Mouse (Mus musculus): ENCODE measurements around the gene Odf3l1.

The Odf3l1 gene

DNA sequence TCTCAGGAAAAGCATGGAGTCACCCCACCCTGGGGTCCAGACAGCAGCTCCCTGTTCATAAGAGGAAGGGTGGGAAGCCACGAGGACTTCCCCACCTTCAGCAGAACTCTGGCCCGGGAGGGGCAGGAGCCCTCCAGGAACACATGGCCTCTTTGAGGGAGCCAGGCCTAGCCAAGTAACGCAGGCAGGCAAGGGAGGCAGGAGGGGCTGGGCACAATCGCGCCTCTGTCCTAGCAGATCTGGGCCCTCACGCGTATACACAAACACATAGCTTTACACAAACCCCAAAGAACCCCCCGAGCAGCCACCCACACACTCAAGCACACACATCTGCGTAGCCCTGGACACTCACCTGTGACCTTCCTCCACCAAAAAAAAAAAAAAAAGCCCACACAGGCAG is 16.3 kb upstream of the Odf3l1 start:
- no peak for DNase-seq

DNA sequence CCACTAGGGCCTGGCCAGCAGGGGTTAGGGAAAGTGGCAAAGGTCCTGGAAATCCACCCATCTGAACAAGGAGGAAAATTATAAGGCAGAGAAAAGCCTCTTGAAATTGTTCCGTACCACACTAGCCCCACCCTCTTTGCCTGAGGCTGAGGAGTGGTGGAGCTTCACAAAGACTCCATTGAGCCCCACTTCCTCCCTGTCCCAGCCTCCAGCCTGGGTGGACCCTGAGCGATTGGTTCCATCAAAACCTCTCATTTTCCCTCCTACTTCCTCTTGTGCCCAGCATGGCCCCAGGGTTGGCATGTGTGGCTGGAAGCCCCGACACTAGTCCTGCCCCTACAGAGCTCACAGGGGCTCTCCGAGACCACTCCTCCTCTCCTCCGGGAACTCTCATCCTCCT is 12.8 kb upstream of the Odf3l1 start:
- no peak for DNase-seq

DNA sequence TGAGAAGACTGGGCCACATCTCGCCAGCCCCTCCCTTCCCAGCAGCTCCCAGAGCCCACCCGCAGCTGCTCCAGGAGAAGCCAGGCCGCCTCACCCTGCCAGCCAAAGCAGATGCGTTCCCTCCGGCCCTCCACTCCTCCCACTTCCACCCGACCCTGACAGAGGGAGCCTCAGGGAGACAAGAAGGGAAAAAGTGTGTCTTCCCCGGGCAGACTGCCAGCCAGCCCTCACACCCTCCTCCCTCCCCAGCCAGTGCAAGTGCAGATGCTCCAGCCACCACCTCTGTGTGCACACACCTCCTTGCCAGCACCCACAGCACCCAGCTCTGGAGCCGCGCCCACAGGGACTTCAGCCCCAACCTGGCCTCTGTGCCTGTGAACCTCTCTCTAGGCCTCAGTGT is 12.3 kb upstream of the Odf3l1 start:
- peak; percentile 37 for DNase-seq

DNA sequence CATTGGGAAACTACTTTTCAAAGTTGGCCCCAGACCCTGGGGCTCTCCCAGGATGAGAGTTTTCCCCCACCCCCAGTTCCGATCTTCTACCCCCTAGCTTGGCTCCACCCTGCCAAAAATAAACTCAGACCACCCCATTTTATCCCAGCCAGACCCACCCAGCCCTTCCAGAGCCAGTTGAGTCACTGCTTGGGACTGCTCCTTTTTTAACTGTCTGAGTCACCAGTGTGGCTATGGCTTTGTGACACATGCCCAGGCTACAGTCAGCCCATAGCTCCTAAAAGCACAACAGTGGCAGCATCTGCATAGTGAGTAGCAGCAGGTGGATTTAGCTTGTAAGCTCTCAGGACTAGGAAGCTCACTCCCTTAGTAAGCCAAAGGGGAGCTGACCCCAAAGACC is 8.6 kb upstream of the Odf3l1 start:
- no peak for DNase-seq

DNA sequence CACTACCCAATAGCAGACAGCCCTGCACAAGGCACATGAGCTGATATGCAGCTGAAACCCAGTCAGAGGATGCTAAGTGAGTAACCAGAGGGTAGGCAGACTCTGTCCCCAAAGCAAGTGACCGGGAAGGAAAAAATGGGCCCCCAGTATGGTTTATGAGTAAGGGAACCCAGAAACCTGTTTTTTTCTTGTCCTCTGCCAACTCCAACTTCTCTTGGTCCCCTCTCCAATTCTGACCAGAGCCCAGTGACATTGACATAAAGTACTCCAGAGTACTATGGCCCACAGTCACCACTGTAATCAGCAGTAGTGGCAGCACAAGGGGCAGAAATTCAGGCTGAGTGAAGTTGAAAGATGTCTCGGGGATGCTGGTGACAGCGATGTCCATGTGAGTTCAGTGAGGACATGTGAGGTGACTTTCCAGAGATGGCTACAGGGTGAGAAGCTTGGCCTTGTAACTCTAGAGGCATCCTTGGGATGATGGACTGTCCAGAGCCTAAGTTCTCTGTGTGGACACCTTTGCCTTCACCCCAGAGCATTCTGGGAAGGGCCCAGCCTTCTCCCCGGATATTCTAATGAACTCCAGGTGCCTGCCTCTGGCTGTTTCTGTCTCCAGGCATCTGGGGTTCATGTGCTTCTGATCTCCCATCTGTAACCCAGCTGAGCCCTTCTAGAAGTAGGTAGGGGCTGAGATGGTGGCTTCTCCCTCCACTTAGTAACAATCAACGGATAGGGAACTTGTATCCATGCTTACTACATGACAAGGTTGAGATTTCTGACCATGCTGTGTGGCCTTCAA is 7.8 kb upstream of the Odf3l1 start:
- no peak for DNase-seq

DNA sequence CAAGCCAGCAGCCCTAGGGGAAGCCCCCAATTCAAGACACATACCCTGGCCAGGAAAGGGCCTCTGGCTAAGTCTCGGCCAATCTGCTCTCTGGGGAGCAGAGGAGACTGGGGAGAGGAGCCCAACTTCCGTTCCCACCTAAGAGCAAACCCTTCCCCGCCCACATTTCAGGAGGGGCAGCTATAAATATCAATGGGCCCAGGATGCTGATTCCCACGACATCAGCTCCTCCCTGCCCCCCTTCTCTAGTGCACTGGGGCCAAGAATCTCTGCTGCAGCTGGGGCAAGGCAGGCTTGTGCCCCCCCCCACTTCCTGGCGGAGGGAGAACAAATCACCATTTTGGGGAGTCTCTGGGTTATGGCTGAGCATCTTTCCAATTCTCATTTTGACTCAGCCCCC is 6.7 kb upstream of the Odf3l1 start:
- no peak for DNase-seq

DNA sequence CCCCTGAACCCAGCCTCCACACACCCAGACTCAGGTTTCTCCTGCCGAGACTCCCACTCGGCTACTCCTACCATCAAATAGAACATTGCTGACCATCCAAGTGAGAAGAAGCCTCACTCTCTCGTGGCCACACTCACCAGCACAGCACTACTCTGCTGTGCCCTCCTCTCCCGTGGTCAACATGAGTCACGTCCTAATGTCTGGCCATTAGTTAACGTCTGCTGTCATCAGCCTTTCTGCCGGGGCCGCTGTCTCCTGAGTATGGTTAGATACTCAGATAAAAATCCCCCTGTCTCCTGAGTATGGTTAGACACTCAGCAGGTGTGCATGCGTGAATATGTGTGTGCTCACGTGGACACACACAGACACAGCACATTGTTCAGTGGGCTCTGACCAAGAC is 6.3 kb upstream of the Odf3l1 start:
- DNase-seq = no peak

DNA sequence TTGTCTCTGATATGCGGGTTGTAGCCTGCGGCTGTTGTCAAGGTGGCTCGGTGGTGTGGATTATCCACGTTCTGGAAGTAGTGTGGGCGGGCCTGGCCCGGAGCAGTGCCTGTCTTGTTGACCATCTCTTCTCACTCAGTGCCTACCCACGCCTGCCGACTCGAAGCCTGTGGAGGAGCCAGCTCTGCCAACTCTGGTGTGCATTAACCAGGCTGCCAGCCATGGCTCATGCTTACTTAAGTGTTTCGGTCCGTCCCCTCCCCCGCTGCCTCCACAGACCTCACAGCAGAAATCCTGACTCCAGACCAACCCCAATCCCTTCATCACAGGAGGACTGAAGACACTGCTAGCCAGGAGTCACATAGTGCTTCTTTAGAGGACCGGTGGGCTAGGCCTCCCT is 5.1 kb upstream of the Odf3l1 start:
- no peak for DNase-seq

DNA sequence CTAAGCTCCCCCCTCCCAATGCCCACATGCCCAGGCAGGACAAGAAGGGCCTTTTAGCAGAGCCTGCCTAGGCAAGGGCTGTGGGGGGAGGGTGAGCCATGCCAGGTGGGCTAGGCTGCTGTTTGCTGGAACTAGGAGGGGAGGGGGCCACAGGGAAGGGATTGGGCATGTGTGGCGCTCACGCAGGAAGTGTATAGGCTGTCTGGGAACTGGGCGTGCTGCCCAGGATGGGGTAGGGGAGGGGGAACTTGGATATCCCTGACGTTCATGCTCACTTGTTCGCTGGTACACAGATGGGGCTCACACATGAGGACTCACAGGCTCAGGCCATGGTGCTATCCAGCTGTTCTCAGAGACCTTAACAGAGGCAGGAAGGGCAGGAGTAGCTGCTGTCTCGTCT is 3.8 kb upstream of the Odf3l1 start:
- DNase-seq = peak; percentile 48

DNA sequence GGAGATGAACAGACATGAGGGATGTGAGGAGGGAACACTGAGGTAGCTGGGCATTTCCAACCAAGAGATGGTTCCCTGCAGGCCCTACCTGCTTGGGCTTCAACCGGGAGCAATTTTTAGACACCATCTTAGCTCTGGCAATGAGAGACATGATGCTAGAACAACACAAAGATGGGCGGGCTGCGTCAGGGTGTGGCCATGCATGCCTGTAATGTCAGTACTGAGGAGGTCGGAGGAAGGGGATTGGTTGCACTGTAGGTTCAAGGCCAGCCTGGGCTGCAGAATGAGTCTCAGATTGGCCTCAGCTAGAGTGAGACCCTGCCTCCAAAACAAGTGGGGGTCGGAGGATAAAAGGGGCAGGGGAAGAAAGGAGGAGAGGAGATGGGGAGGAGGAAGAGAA is 2.0 kb upstream of the Odf3l1 start:
- DNase-seq = no peak

DNA sequence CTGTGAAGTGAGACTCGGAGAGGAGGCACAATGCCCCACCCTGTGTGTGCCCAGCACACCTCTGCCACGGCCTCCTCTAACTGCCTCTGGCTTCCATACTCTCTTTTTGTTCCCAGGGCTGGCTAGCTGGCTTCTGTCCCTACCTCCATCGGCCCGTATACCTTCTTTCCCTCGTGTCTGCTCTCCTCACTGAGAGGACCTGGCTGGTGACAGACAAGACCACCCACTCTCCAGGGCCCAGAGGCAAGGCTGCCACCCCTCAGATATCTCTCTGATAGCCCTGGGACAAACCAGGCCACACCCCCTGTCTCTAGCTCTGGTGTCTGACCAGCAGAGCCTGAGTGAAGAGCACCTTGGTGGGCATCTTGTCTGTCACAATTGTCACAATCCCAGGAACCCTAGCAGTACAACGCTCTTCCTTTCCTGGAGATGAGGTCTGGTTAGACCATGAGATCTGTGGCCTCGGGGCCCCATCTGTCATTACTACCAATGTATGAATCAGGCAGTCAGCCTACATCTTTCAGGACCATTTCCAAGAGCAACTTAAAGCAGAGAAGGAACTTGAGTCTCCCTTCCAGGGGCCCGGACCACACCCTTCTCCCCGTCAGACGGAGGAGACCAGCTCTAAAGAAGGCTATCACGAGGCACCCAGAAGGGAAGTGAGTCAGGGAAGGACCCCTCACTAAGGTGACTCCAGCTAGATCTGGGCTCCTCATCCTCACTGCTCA is 1.4 kb upstream of the Odf3l1 start:
- DNase-seq = no peak

DNA sequence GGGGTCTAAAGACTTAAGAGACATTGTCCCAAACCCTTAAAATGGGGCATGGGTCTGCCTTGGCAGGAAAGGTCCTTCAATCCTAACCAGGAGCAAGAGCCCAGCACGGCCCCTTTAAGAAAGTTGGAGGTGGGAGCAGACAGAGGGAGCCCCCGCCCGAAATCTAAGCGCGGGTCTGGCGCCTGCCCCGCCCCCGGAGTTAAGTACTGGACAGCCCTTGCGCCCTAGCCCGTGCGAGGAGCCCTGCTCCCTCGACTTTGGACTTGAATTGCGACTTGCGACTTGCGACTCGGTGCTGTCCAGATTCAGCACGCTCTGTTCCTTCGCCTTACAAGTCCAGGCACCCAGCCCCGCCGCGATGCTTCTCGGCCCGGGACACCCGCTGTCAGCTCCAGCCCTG is 353 bp upstream of the Odf3l1 start, which contains the start of gene Cspg4:
TSS of gene Cspg4 (plus strand) at position 202 of the 400 bp plus-strand sequence.
- DNase-seq = peak; percentile 49

DNA sequence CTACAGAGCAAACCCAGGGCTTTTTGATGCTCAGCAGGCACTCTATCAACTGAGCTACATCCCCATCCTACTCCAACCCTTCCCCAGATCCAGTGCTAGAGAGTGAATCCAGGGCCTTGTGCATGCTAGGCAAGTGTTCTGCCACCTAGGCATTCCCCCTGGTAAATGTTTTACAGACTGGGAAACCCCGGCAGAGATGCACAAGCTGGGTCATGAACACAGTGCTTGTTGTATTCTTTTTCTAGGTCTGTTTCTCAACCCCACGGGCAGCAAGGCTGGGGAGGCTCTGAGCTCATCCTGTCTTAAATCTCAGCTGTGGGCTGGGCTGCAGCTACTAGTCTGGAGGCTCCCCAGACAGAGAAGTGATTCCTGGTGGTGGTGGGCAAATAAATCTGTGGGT is 1.6 kb downstream of the Odf3l1 start:
- DNase-seq = no peak

DNA sequence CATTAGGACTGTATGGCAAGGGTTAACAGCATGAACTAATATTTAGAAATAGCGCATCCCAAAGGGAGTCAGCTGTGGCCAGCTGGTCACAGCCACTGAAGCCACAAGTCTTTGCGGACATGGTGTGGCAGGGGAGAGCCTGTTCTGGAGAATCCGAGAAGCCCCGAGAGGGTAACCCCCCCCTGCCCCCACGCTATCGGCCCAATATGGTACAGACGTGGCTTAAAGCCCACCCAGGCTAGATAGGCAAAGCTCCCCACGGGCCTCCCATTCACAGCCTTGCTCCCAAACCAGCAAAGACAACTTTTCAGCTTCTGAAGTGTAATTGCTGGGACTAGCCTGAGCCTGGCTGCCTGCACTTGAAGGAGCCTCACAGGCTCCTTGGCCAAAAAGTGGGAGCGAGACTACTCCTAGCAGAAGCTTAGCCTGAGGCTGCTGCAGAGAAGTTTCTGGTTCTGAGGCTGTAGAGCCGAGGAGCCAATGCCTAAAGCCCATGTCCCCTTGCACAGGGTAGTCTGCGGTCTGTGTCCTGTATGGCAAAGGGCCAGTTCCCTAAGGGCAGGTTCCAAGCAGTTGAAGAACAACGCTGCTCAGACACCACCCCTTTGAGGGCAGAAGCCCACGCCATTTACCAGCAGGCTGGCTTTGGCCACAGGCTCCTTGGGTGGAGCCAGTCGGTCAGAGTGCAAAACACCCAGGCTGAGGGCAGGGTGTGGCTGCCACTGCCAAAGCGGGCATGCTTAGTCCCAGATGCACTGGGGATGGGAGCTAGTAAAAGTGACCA is 3.8 kb downstream of the Odf3l1 start:
- DNase-seq = no peak

DNA sequence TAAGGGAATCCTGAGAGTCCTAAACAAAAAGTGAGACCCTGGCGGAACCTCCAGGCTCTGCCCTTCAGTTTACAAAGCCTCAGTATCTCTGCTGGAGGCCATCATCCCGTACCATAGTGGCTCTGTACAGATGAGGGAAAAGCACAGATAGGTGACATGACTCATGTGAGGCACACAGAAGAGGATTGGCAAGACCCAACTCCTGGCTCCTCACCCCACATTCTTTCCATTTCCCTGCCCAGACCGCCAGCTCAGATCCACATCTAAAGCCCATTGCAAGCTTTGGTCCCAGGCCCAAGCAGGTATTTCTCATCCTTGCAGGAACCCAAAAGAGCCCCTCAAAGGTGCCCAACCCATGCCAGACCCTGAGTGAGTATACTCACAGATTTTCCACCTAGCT is 4.4 kb downstream of the Odf3l1 start:
- no peak for DNase-seq

DNA sequence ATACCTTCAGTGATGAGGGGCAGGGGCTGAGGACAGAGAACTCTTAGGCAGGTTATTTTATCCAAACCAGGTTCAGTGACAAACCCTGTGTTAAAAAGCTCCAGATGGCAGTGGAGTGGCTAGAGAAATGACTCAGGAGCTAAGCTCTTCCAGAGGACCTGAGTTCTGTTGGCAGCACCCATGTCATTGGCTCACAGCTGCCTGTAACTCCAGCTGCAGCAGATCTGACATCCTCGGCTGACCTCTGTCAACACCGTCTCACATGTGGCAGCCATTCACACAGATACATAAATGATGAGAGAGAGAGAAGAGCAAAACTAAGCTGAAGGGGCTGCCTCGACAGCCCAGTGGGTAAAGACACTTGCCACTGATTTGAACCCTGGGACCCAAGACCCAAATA is 7.0 kb downstream of the Odf3l1 start:
- DNase-seq = no peak

DNA sequence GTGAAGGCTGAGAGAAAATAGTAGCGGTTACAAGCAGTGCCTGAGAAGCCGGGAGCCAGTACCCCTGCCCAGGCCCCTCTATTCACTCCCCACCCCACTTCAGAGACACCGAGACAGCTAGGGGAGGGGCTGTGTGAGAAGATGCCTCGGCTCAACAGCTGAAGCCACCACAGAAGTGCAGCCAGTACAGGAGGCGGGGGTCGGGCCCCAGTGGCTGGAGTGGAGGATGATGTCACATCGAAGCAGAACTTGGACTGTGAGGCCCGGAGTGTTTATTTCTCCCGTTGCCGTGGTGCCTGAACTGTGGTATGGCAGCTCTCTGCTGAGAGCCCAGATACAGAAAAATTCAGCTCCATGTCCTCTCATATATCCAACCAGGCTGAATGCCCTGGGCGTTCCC is 12.7 kb downstream of the Odf3l1 start:
- no peak for DNase-seq

DNA sequence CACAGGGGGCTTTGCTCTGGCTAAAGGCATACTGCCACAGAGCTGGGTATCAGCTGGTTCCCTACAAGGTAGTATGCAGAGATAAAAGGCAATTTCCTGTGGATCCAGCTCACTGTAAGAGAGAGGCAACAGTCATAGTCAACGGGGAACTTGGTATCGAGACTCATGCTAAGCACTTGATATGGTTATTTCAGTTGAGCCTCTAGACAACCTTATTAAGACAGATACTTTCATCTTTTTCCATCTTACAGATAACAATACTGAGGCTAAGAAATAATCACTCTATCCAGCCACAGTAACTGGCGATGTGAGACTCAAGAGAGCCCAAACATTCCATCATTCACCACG is 13.6 kb downstream of the Odf3l1 start:
- DNase-seq = no peak

DNA sequence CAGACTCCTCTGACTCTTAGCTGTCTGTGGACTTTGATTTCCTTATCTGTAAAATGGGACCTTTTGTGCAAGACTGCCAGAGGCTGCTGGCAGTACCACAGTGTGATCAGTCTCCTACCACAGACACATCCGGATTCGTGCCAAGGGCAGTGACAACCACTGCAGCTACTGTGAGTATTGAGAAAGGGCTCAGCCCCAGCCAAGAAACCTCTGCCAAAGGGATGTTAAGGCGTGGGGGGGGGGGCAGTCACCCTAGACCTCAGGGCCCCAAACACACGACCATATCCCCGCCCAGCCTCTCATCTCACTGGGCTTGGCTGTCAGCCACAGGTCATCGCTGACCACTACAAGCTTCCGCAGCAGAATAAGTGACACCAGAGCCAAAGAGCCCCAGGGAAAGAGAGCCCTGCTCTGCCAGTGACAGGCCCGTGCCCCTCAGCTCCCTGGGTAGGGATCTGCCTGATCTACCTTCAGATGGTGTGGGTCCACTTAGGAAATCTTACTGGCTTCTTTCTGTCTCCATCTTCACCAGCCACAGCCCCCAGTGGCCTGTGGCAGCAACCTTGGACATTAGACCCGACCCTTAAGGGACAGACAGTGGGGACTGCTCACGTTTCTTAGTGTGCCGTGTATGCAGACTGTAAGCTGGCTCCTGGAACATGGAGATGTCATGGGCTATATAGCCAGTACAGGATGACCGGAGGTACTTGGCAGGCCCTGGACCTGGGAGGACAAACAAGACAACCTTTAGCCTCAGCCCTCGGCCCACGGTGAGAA is 14.2 kb downstream of the Odf3l1 start:
- no peak for DNase-seq

DNA sequence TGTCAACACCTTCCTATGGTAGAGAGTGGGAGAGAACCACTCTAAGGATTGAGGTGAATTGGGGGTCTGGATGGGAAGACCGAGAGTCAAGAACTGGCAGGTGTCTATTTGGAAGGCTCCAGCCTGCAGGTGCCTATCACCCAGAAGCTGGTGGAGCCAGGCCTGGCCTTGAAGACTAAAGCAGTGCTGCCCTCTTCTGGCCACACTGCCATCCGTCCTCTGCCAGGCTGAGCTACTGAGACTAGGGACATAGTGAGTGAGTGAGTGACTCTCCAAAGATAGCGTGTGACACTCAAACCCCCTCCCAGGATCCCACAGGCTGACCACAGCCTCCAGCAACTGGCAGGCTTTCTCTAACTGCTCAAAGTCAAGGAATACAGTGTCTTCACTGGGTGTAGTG is 17.0 kb downstream of the Odf3l1 start:
- peak; percentile 57 for DNase-seq

DNA sequence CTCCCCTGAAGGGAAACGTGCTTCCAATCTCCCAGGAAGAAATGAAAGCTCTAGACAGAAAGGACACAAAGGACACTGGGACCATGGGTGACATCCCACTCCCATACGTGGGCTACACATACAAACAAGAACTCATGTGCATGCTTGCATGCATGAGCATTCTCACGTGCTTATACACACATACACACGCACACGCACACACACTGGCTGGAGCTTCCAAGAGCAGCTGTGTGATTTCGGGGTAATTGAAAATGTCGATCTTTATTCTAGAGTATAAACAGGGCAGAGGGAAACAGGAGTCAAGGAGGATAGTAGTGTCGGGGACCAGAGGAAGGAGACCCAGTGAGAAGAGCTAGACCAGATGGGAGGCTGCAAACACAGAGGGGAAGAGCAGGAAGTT is 19.8 kb downstream of the Odf3l1 start:
- no peak for DNase-seq

DNA sequence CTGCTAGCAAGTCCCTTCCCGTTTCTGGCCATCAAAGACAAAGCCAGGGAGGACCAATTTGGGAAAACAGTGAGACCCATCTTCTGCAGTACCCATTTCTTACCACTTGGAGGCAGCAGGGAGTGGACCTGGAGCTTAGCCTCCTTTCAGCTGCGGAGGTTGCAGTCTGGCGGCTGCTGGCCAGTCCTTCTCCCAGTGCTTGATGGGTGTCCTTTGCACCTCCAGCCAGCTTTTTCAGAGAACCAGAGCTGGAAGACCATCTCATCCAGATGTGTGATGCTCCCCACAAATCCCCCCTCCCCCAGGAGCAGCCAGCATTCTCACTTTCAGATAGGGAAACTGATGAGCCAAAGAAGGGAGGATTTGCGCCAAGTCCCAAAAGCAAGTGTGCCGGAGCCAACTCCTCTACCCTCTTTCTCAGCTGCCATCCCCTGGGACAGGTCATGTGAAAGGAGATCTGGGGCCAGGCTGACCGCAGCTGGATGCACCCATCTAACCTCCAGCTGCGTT is 20.7 kb downstream of the Odf3l1 start:
- peak; percentile 46 for DNase-seq

DNA sequence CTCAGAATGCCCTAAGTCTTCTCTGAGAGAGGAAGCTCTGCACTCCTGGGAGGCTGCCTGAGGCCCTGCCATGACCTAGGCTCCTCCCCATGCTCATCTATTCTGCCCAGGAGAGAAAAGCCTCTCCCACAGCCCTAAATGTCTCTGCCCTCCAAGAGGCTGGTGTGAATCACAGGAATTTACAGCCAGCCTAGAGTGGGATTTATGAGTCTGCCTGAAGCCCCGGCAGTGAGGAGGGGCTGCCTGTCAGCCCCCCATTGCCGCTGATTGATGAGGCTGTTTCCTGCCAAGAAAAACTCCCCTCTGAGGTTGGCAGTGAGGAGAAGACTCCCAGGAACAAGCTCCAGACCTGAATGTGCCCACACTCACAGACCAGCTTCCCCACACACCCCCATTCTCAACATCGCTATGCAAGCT is 22.2 kb downstream of the Odf3l1 start:
- no peak for DNase-seq
